Mouse (Mus musculus) small intestine, adult 2 months (tissue): ENCODE measurements around the gene Akirin1.

Experiments
- CTCF ChIP-seq: fragments of 200-500 bp; IDR thresholded peaks from 2 replicates; pipeline ENCODE4 v1.5.1; 2012; ENCODE audit warnings: low read depth, mild to moderate bottlenecking, control low read depth, inconsistent platforms, low read length, moderate library complexity, mixed read lengths; ENCODE audit not compliant: insufficient replicate concordance, insufficient read length; ENCODE audit errors: extremely low read depth
- POLR2A ChIP-seq: fragments of 200-500 bp; IDR thresholded peaks from 2 replicates; pipeline ENCODE4 v1.6.1; 2012; ENCODE audit warnings: low read depth, mild to moderate bottlenecking, control low read depth, inconsistent platforms, low read length, moderate library complexity

DNA sequence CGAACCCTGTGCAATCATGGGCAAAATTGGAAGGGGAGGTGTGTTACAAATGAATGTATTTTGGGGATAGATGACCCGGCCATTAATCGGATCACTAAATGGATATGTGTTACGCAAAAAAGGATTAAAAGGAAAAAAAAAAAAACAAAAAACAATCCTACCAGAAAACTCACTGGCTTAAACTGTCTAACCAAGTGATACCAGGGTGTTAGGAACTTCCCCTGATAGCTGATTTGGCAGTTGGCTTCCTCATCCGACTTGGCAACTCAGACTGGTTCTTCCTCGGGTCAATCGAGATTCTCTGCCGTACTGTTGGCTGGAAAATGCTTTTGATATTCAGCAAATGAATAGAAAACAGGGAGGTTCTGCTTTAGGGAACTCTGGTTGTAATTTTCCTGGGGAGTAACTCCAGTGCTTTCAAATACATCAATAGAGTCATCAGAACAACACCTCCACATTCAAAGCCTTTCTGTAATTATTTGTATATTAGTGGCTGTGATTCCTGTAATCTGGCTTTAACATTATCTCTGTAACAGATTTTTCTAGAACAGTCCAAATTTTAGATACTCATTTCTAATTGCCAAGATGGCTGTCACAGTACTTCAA, 665 bp upstream of the Akirin1 start:
- no peak for TF ChIP-seq POLR2A
- TF ChIP-seq CTCF: no peak
